22 mouse cellular contexts compared by ENCODE assay signal in the genomic region with DNA sequence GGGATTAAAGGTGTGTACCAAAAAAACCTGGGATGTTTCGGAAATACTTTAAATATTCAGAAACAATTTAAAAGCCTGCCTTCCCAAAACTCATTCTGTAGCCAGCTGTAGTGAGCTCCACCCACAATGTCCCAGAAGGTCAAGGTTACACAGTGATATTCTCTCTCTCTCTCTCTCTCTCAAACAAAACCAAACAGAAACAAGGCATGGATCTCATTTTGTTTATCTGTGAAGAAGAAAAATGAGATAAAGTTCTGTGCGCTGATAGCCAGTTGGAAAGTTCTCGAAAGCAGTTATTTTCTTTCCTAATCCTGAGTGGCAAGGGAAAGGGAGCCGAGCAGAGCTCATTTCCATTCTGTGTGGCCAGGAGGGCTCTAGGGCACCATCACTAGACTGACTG.
DNase-seq lines count a peak whose midpoint lies in the region; ATAC-seq and TF ChIP-seq lines count a peak whose summit lies in the region.
"Had no signal": no experiment of that assay in that cellular context is flagged by ENCODE, and none has a peak within 500 bp of the region (broad histone marks: within the 10 kb centered on the region; RNA-seq: fewer than 3 reads in every experiment).

No protein-coding gene starts in this region.

- no peak overlapping the region for H3K9ac ChIP-seq in heart, embryonic 15.5 days
- H3K9ac ChIP-seq in liver, postnatal 0 days (replicated peaks), result no peak overlapping the region
- H3K9ac ChIP-seq in liver, embryonic 11.5 days (ENCODE audit: low read depth, low read length), result no peak overlapping the region
- no peak overlapping the region for H3K9ac ChIP-seq in stomach, embryonic 14.5 days (replicated peaks; ENCODE audit: low read depth, low read length)
- no peak overlapping the region for H3K9ac ChIP-seq in stomach, postnatal 0 days (ENCODE audit: low read length)
- H3K9ac ChIP-seq: forebrain, postnatal 0 days; hindbrain, embryonic 12.5 days; limb, embryonic 13.5 days; midbrain, embryonic 15.5 days; neural tube, embryonic 12.5 days had no signal

- intact Hi-C loops in heart, postnatal 10 days (cut with DNase I), result loop anchor here (5.0 kb wide), 1 partner anchor 107 kb away; no protein-coding TSS in a partner anchor

- ATAC-seq in heart, embryonic 15.5 days (replicated peaks; ENCODE audit: insufficient number of reproducible peaks, insufficient read depth, low FRiP score, low read depth), result no peak
- ATAC-seq in liver, postnatal 0 days, result no peak
- no peak for ATAC-seq in liver, embryonic 11.5 days (replicated peaks; ENCODE audit: low FRiP score)
- no peak for ATAC-seq in stomach, embryonic 14.5 days (ENCODE audit: insufficient number of reproducible peaks, insufficient read depth, low FRiP score, low read depth)
- no peak; the same call in 1 of the 2 replicates for ATAC-seq in stomach, postnatal 0 days (ENCODE audit: low FRiP score, low TSS enrichment)
- ATAC-seq: forebrain, postnatal 0 days; intestine, postnatal 0 days; midbrain, embryonic 15.5 days had no signal

- peaks cover 55% of the 10 kb centered on the region for H3K36me3 ChIP-seq in heart, embryonic 15.5 days
- H3K36me3 ChIP-seq in liver, postnatal 0 days (replicated peaks; ENCODE audit: insufficient read depth, low read length), result peaks cover 54% of the 10 kb centered on the region
- H3K36me3 ChIP-seq in liver, embryonic 11.5 days (ENCODE audit: control insufficient read depth, insufficient read depth, low read length), result peaks cover 10% of the 10 kb centered on the region; the same call in 1 of the 2 replicates
- peaks cover 52% of the 10 kb centered on the region for H3K36me3 ChIP-seq in stomach, embryonic 14.5 days (ENCODE audit: control insufficient read depth, insufficient read depth, low read length)
- H3K36me3 ChIP-seq in stomach, postnatal 0 days (ENCODE audit: control insufficient read depth, insufficient read depth, low read length), result peaks cover 31% of the 10 kb centered on the region

- DNase-seq in adrenal gland, postnatal 36 days, result peak; percentile 45
- DNase-seq in adrenal gland, postnatal 10 days, result no peak
- DNase-seq in heart, postnatal 10 days, result no peak
- no peak for DNase-seq in liver, postnatal 0 days
- DNase-seq in liver, embryonic 11.5 days (ENCODE audit: low spot score), result no peak
- DNase-seq in stomach, postnatal 0 days (ENCODE audit: low spot score), result no peak
- DNase-seq: cerebellum, adult 11 months; cerebellum, adult 9-11 months; forebrain, postnatal 0 days; gastrocnemius, postnatal 14 days; kidney, postnatal 4 days; right cerebral cortex, postnatal 14 days; thymus, adult 18-20 months; thymus, postnatal 36 days had no signal

- H3K4me3 ChIP-seq in heart, embryonic 15.5 days, result no peak overlapping the region
- no peak overlapping the region for H3K4me3 ChIP-seq in liver, postnatal 0 days (ENCODE audit: low read depth, low read length)
- no peak overlapping the region for H3K4me3 ChIP-seq in liver, embryonic 11.5 days (ENCODE audit: low read depth, low read length)
- no peak overlapping the region for H3K4me3 ChIP-seq in stomach, embryonic 14.5 days (ENCODE audit: low read depth, low read length)
- H3K4me3 ChIP-seq in stomach, postnatal 0 days (ENCODE audit: low read depth, low read length), result no peak overlapping the region
- H3K4me3 ChIP-seq: forebrain, embryonic 10.5 days; hindbrain, embryonic 12.5 days; limb, embryonic 13.5 days; midbrain, embryonic 15.5 days; neural tube, embryonic 12.5 days had no signal

- TF ChIP-seq CTCF in liver, postnatal 0 days (IDR thresholded peaks at IDR 0.05; ENCODE audit: low read depth), result no peak
- no peak for TF ChIP-seq CTCF in stomach, postnatal 0 days (IDR thresholded peaks at IDR 0.05; ENCODE audit: low read depth)

- 57% methylated on average over 4 of the region's 4 CpGs for WGBS in heart, embryonic 15.5 days
- 47% methylated on average over 4 of the region's 4 CpGs for WGBS in liver, postnatal 0 days (ENCODE audit: insufficient replicate concordance)
- WGBS in liver, embryonic 11.5 days, result 55% methylated on average over 4 of the region's 4 CpGs
- 37% methylated on average over 4 of the region's 4 CpGs for WGBS in stomach, embryonic 14.5 days
- WGBS in stomach, postnatal 0 days, result 39% methylated on average over 4 of the region's 4 CpGs

- no peaks in the 10 kb centered on the region for H3K9me3 ChIP-seq in heart, embryonic 15.5 days (replicated peaks)
- H3K9me3 ChIP-seq in liver, postnatal 0 days (ENCODE audit: low read length), result no peaks in the 10 kb centered on the region
- no peaks in the 10 kb centered on the region for H3K9me3 ChIP-seq in liver, embryonic 11.5 days (ENCODE audit: control insufficient read depth, low read length)
- no peaks in the 10 kb centered on the region for H3K9me3 ChIP-seq in stomach, embryonic 14.5 days (ENCODE audit: control insufficient read depth, low read depth, low read length)
- no peaks in the 10 kb centered on the region for H3K9me3 ChIP-seq in stomach, postnatal 0 days (ENCODE audit: control insufficient read depth, low read length)
- H3K9me3 ChIP-seq: forebrain, embryonic 10.5 days; hindbrain, embryonic 12.5 days; limb, embryonic 13.5 days; midbrain, embryonic 15.5 days; neural tube, embryonic 12.5 days had no signal

- H3K4me1 ChIP-seq in heart, embryonic 15.5 days (replicated peaks), result peaks cover 52% of the 10 kb centered on the region
- H3K4me1 ChIP-seq in liver, postnatal 0 days (ENCODE audit: insufficient read depth), result peaks cover 13% of the 10 kb centered on the region
- H3K4me1 ChIP-seq in liver, embryonic 11.5 days (replicated peaks; ENCODE audit: control insufficient read depth, insufficient read depth, low read length), result peaks cover 18% of the 10 kb centered on the region
- H3K4me1 ChIP-seq in stomach, embryonic 14.5 days (ENCODE audit: control insufficient read depth, insufficient read depth, low read length), result 0 out of 2 replicates have a peak, but pooled peaks cover 13% of the 10 kb centered on the region
- no peaks in the 10 kb centered on the region; the same call in 1 of the 2 replicates for H3K4me1 ChIP-seq in stomach, postnatal 0 days (replicated peaks; ENCODE audit: control insufficient read depth, insufficient read depth)
- H3K4me1 ChIP-seq: forebrain, embryonic 10.5 days; hindbrain, embryonic 12.5 days; neural tube, embryonic 12.5 days had no signal

- H3K27me3 ChIP-seq in heart, embryonic 15.5 days, result no peaks in the 10 kb centered on the region
- no peaks in the 10 kb centered on the region for H3K27me3 ChIP-seq in liver, postnatal 0 days (ENCODE audit: insufficient read depth, low read length)
- no peaks in the 10 kb centered on the region for H3K27me3 ChIP-seq in liver, embryonic 11.5 days (replicated peaks; ENCODE audit: control insufficient read depth, insufficient read depth, low read length)
- no peaks in the 10 kb centered on the region for H3K27me3 ChIP-seq in stomach, embryonic 14.5 days (ENCODE audit: control insufficient read depth, insufficient read depth, low read length)
- no peaks in the 10 kb centered on the region for H3K27me3 ChIP-seq in stomach, postnatal 0 days (ENCODE audit: control insufficient read depth, insufficient read depth, low read length)
- H3K27me3 ChIP-seq: hindbrain, embryonic 12.5 days; limb, embryonic 13.5 days; midbrain, embryonic 15.5 days; neural tube, embryonic 12.5 days had no signal

- H3K27ac ChIP-seq in heart, embryonic 15.5 days, result peak overlapping the region; percentile 35; the same call in 1 of the 2 replicates
- H3K27ac ChIP-seq in liver, postnatal 0 days (ENCODE audit: low read depth), result 0 out of 2 replicates have a peak overlapping the region, but pooled peaks have one; percentile 53
- no peak overlapping the region for H3K27ac ChIP-seq in liver, embryonic 11.5 days (ENCODE audit: low read depth, low read length)
- peak overlapping the region; percentile 63; the same call in 1 of the 2 replicates for H3K27ac ChIP-seq in stomach, embryonic 14.5 days (ENCODE audit: low read length)
- no peak overlapping the region for H3K27ac ChIP-seq in stomach, postnatal 0 days (replicated peaks)
- H3K27ac ChIP-seq: forebrain, embryonic 10.5 days; hindbrain, embryonic 12.5 days; limb, embryonic 13.5 days; midbrain, embryonic 15.5 days; neural tube, embryonic 12.5 days had no signal

- no peak for TF ChIP-seq EP300 in liver, postnatal 0 days (IDR thresholded peaks at IDR 0.05; ENCODE audit: low read depth)
- no peak for TF ChIP-seq EP300 in stomach, postnatal 0 days (optimal IDR thresholded peaks at IDR 0.05)

- no peak overlapping the region for H3K4me2 ChIP-seq in heart, embryonic 15.5 days
- H3K4me2 ChIP-seq in liver, postnatal 0 days (ENCODE audit: low read depth, low read length), result no peak overlapping the region
- no peak overlapping the region for H3K4me2 ChIP-seq in liver, embryonic 11.5 days
- no peak overlapping the region for H3K4me2 ChIP-seq in stomach, embryonic 14.5 days (replicated peaks; ENCODE audit: low read depth, low read length)
- no peak overlapping the region for H3K4me2 ChIP-seq in stomach, postnatal 0 days (replicated peaks; ENCODE audit: low read depth)
- H3K4me2 ChIP-seq: hindbrain, embryonic 12.5 days; limb, embryonic 13.5 days; midbrain, embryonic 15.5 days; neural tube, embryonic 12.5 days had no signal

Comparison
In these comparisons a context has a peak if more than half of its experiments do, and no peak if none do; other contexts are left out.
1. DNase-seq: peak in adrenal gland, postnatal 36 days (2 of 2); none in adrenal gland, postnatal 10 days (single experiment), heart, postnatal 10 days (0 of 2), liver, postnatal 0 days (single experiment), liver, embryonic 11.5 days (single experiment) and stomach, postnatal 0 days (single experiment).
2. H3K27ac ChIP-seq: peak in heart, embryonic 15.5 days (single experiment), liver, postnatal 0 days (single experiment) and stomach, embryonic 14.5 days (single experiment); none in liver, embryonic 11.5 days (single experiment) and stomach, postnatal 0 days (single experiment).